Mouse (Mus musculus): ENCODE data around the gene Tekt5.

Tekt5 gene

DNA sequence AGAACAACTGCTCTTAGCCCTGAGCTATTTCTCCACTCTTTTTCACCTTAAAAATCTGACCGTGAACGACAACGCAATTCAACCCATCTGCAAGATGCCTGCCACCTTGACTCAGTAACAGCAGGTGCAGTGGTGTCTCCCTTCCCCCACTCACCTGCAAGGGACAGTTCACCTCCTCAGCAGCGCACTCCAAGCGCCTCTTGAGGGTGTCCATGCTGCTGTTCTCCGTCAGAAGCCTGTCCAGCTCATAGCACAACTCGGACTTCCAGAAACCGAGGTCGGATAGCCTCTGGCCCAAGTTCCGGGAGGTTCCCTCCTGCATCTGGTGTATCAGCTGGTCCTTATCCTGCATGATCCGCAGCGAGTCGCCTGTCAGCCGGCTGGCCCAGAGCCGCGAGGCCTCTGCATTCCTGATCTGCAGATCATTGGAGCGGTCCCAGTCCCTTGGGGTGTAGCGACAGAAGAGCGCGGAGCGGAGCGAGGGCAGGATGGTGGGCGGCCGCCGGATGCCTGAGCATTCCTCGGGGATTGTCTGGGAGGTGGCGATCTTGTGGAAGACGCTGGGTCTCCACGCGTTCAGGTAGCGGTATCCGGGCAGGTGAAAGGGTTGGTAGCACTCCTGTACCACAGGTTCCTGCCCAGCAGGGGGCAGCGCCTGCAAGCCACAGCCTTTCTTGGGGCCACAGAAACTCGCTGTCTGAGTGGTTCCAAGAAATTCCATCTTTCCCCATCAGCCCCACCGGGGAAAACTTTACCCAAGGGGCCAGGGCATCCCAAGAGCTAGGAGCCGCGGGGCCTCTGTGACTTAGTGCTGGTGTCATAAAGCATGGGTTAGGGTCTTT lies at the start of gene Tekt5:
Gene Tekt5, minus strand, starts transcription at position 792 of the 842 bp plus-strand sequence.
- peak; percentile 55 for DNase-seq (ENCODE audit: low spot score)

DNA sequence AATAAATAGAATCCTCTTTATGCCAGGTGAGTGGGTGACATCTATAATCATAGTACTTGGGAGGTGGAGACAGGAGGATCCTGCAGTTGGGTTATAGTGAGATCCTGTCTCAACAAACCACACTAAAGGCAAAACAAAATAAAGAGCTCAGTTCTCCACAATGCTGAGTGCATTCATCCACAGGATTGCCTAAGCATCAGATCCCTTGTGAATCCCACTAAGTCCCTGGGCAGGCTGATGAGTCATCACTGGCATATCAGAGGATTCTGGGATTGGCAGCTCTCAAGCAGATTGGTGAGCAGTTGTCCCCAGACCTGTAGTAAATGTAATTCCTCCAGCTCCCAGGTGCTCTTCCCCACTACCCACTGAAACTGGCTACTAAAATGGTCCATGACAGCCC lies 48.4 kb upstream of the Tekt5 start:
- no peak for DNase-seq (ENCODE audit: low spot score)

DNA sequence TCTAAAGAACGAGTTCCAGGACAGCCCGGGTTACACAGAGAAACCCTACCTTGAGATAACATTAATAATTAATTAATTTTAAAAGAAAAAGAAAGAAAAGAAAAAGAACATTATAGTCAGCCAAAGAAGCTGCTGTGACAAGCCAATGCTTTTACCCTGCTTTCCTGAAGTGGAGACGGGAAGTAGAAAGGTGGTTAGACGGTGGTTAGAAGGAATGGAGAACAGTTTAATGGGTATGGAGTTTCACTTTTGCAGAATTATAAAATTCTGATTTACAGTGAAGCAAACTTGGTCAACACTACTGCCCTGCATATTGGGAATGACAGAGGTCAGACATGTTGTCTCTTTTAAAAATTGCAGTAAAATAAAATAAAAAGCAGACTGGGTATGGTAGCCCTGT lies 46.5 kb upstream of the Tekt5 start:
- DNase-seq (ENCODE audit: low spot score): no peak

DNA sequence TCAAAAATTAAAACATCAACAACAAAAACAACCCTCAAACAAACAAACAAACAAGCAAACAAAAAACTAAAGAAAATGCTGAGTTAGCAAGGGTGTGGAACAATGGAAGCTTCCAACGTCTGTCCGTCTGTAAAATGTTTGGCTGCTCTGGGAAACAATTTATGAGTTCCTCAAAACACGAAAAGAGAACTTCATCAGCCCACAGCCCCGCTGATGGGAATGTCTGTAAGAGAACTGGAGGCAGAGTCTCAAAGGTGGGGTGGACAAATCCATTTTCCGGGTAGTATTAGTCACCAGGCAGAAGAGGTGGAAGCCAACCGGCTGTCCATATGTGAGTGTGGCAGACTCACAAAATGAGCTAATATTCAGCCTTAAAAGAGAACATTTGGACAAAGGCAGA lies 46.0 kb upstream of the Tekt5 start:
- DNase-seq (ENCODE audit: low spot score): no peak

DNA sequence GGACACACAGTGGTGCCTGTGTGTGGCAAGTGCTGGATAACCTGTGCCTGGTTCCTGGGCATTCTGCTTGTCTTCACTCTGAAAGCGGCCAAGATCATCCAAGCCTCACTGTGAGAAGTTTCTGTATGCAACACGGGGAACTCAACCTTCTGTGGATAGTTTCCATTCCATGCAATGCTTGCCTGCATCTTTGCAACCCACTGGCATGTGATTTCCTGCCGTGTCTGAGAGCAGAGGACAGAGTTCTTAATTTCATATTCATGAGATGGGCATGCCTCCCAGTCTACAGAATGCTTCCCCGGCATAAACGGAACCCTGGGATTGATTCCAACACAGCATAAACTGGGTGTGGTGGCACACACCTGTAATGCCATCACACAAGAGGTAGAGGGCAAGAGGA lies 42.8 kb upstream of the Tekt5 start:
- no peak for DNase-seq (ENCODE audit: low spot score)

DNA sequence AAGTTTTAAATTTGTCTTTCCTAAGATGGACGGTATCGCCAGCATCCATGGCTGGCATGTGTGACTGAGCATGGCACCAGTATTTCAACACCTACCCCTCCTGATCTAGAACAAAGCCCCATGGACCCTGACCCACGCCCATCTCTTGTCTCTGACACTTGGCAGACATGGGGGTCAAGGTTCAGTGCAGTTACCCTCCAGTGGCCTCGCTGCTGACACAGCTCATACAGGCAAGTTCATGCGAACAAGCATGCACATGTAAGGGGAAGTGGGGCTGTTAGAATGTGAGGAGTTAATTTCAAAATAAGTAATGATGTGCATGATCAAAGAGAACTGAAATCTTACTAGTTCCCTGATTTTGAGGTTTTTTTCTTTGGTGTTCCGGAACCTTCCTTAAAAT lies 40.9 kb upstream of the Tekt5 start:
- no peak for DNase-seq (ENCODE audit: low spot score)

DNA sequence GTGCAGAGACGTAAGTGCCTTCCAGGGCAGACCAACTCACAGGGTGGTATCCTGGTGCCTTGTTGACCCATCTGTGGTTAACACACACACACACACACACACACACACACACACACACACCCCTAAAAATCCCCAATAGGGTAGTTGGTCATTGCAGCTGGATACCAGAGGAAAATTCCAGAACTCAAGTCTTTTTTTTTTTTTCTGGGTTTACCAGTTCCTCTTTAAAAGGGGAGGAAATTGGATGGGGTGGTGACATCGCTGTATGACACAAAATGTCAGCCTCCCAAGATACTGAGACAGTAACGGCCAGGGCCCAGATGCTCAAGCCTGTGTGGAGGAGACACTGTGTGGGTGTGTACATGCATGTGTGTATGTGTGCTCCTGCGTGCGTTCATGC lies 38.1 kb upstream of the Tekt5 start:
- no peak for DNase-seq (ENCODE audit: low spot score)

DNA sequence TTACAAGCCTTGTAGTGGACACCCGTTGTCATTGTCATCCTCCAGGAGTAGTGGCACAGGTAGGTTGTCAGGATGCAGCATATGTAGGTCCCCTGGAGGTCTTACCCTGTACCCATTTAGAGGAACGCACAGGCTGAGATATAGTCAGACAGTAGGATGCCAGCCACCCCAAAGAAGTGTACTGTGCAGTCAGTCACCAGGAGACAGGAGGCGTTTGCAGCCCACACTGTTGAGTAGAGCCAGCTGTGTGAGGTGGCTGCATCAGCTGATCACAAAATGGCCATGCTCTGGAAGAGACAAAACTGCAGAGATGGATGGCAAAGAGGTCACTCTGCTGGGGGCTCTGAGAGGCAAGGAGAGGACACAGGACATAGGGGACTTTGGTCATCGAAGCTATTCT lies 37.1 kb upstream of the Tekt5 start:
- no peak for DNase-seq (ENCODE audit: low spot score)

DNA sequence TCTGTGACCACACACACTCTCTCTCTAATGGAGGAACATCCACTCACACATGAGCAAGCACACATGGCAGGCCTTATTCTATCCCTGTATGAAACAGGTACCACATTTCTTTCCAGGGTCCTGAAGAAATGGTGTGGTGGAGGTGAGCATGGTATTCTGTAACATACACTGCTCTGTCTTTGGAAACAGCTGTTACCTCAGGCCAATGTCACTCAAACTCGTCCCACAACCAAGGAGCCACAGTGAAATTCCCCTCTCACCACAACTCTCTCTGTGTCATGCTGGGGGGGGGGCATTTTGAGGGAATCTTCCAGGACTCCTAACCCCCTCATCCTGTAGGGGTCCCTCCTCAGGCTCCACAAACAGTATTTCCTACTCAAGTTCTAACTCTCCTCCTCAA lies 36.6 kb upstream of the Tekt5 start:
- DNase-seq (ENCODE audit: low spot score): no peak

DNA sequence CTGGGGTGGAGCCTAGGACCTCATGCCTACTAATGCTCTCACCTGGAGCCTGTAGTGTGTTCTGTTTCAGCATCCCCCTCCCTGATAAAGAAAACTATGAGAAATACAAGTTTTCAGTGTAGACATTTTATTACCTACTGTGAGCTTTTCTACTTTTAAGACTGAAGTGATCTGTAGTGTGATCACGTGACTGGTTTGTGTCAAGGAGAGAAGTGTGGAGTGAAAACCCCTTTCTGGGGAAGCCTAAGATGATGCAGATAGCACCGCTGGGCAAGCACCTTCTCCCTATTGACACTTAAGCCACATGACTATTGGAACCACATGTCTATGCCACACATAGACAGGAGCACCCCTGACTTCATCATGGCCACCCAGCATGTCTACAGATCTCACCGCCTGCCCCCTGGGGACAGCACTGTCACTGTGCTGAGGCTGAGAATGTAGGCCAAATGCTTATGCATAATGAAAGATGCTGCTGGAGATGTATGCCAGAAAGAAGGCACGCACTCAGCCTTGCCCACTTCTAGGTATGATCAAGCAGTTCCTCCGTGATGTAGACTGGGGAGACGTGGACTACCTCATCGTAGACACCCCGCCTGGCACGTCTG lies 25.3 kb upstream of the Tekt5 start:
- no peak for DNase-seq (ENCODE audit: low spot score)

DNA sequence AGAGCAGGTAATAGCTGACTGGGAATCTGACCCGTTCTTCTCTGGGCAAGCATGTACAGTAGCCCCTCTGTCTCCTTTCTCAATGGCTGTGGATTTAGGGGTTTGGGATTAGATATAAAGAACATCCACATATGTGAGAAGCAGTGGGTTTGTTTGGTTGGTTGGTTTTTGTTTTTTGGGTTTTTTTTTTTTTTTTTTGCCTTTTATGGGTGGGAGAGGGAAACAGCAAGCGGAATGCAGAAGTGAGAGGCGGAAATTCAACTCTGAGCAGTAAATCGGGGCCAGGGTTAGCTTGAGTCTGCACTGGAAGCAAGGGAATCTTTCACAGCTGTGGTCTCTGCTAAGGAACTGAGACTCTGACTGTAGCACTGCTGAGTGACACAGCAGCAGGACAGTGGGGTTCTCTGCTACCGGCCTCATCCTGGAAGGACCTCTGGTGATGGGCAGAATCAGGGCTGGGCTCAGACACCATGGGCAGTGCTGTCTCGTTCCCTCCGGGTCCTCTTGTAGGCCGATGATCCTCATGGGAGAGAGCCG lies 22.5 kb upstream of the Tekt5 start:
- DNase-seq (ENCODE audit: low spot score): no peak

DNA sequence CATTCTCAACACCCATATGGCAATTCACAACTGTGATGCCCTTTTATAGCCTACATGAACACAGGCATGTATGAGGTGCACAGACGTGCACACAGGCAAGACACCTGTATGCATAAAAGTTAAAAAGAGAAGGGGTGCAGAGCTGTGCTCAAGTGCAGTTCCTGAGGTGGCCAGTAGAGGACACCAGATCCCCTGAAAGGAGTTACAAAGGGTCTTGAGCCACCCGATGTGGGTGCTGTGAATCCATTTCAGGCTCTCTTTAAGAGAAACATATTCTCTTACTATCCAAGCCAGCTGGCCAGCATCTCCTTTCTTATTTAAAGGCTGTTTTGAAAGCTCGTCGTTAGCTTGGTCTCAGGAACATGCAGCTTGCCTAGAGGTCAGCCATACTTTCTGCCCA lies 21.6 kb upstream of the Tekt5 start:
- no peak for DNase-seq (ENCODE audit: low spot score)

DNA sequence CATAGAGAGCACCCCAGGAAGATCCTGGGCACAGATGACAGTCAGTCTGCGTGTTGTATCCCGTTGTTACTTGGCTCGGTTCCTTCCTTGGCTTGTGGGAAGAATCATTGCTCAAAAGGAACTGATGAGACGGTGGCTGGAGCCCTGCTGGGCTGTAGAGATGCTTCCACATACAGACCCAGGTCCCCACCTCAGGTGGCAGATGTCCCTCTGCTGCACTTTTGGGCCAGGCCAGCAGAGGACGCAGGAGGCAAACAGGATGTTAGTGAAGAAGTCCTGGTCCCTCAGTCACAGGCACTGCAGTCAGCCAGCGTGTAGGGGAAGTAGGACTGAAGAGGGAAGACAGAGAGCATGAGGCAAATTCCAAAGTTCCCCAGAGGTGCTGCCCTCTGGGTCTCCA lies 20.7 kb upstream of the Tekt5 start:
- DNase-seq (ENCODE audit: low spot score): peak; percentile 13

DNA sequence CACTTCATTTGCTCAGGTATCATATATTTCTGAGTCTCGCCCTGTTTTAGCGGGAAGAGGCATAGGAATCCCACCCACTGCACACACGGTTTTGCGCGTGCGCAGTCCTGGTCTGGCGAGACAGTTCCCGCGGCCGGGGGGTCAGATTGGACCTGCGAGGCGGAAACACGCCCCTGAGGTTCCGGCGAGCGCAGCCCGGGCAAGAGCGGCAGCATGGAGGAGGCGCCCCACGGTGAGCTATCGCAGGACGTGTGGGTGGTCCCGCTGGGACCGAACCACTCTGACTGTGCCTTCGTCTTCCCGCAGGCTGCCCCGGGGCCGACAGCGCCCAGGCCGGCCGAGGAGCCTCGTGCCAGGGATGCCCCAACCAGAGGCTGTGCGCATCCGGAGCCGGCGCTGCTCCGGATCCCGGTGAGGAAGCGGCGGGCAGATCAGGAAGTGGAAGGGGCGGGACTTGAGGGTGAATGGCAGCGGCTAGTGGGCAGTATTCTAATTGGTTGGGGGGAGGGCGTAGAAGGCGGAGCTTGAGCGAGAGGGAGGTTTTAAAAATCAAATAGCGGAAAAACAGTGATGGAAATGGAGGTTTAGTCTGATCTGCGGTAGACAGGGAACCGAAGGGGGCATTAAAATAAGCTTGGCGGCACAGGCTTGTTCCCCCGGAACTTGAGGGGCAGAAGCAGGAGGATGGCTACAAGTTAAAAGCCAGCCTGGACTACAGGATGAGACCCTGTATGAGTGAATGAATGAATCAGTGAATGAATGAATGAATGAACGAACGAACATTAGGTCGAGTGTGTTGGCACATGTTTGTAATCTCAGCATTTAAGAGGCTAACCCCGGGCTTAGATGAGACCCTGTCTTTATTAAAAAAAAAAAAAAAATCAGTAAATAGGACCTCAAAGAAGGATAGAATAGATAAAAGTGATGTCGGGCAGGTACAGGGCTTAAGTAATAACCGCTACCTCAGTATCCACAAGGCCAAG lies 16.8 kb upstream of the Tekt5 start, which contains the start of gene Nubp1:
Gene Nubp1, plus strand, starts transcription at position 185 of the 983 bp plus-strand sequence.
- DNase-seq (ENCODE audit: low spot score): peak; percentile 98

DNA sequence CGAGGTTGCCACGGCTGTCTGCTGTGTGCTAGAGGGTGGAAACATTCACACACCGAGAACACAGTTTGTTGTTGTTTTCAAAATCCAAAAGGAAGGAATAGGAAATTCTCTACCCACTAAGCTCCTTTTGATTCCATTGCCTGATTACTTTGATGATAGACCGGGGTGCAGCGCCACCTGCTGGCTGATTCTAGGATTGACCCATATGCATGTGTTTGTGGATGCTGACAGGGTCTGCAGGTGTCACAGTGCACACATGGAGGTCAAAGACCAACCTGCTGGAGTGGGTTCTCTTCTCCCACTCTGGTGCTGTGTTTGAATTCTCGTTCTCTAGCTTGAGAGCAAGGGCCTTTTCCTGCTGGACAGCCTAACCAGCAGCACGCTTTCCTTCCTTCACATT lies 3.9 kb upstream of the Tekt5 start:
- DNase-seq (ENCODE audit: low spot score): peak; percentile 84

DNA sequence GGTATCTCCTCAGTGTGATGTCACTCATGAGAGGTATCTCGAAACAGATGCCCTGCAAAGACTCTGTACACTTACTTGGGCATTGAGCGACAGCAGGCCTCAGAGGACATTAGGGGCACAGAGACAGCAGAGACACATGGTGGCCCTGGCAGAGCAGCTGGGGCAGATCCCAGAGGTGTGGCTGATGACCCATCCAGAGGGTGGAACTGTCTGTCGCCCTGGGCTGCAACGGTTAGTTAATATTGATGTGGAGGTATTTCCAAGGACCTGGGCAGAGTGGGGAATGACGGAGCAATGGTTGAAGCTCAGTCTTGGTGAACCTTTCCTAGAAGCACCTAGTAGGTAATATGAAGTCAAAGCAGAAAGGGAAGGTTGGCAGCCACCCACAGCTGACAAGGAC lies 3.5 kb upstream of the Tekt5 start:
- DNase-seq (ENCODE audit: low spot score): no peak

DNA sequence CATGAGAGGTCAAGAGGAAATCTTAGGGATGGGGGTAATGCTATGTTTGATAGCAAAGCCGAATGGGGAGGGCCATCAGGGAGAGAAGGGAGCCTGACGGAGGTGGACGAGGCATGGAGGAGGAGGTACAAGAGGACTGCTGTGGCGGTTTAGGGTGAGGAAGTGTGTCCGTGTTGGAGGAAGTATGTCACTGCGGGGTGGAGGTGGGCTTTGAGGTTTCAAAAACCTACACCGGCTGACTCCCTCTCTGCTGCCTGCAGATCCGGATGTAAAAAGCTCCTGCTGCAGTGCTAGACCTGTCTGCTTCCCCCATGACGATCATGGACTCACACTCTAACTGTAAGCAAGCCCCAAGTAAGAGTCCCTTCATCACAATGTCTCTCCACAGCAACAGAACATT lies 2.7 kb downstream of the Tekt5 start:
- DNase-seq (ENCODE audit: low spot score): no peak

DNA sequence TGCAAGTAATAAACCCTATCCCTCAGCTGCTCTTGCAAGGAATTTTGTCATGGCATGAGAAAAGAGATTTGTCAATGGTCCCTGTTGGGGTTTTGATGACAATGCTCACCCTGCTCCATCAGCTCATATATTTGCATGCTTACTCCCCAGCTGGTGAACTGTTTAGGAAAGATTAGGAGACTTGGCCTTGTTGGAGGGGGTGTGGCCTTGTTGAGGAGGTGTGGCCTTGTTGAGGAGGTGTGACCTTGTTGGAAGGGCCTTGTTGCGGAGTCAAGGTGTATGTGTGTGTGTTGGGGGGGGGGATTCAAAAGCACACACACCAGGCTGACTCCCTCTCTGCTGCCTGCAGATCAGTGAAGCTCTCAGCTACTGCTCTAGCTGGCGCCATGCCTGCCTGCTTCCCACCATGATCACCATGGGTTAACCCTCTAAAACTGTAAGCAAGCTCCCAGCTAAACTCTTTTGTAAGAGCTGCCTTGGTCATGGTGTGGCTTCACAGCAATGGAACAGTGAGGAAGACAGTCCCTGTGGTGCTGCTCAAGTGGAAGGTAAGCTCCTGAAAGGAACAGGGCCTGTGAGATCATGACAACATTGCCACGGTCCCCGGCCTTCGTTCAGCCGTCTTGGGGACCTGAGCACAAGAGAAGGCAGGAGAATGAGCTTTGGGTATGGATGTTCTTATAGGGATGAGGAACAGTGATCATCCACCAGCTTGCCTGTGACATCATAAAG lies 6.5 kb downstream of the Tekt5 start:
- DNase-seq (ENCODE audit: low spot score): no peak

DNA sequence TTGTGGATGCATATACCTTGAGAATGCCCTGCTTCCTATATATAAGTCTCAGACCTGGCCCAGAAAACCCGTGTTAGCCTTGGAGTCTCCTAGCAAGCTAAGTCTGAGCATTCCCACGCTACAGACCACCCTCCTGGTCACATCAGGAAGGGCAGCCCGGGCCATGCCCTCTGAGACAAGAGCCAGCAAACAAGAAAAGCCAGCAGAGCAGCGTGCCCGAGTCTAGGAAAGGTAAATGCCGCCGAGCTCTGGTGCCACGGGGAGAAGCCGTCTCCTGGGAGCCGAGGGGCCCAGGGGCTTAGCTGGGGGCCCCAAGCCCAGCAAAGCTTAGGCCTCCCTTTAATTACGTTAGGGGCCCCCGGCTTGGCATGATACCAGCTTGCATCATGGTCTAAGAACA lies 10.0 kb downstream of the Tekt5 start:
- DNase-seq (ENCODE audit: low spot score): no peak

DNA sequence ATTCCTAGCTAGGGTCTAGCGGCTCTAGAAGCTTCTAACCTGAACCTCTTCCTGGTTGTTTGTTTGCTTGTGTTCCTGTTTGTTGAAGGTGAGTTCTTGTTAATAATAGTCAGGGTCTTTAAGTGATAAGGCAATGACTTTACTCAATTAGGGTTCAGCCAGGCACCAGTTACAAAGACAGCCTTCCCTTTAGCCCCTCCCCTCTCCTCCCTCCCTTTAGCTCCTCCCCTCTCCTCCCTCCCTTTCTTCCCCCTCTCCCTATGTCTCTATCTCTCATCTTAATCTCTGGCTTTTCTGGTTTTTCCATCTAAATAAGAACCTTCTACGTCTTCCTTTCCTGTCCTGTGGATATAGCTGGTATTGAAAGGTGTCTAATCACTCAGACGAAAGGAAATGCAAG lies 10.7 kb downstream of the Tekt5 start:
- no peak for DNase-seq (ENCODE audit: low spot score)

DNA sequence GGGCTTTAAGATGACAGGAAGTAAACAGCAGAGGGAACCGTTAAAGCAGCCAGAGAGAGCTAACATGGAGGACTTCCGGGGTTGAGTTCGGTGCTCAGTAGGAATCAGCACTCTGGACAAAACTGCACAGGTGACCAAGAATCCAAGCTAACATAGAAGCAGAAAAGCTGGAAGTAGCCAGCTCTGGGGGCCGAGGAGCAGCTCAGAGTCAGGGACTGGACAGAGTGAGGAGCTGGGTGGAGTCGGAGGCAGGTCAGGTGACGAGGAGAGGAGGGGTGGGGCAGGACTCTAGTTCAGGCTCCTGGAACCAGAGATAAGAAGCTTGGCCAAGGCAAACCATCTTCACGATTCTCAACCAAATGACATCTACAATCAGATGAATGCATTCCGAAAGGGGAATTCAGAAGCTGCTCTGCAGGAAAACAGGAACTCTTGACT lies 11.2 kb downstream of the Tekt5 start:
- DNase-seq (ENCODE audit: low spot score): peak; percentile 18

DNA sequence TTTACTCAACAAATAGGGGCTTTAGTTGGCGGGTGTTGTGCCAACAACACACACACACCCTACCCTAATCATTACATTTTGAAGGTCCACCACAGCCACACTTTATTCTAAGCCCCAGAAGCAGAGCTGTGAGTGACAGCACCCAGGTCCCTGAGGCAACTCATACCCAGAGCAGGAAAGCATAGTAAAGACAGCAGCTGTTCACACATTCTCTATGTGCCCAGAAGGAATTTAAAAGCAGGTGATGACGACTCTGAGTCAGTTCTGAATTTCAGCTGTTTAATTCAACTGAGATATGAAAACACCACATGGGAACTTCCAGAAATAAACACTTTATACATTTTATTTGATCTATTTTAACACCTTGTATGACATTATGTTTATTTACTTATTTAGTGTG lies 15.8 kb downstream of the Tekt5 start:
- no peak for DNase-seq (ENCODE audit: low spot score)
